Mouse (Mus musculus) adrenal gland, postnatal 0 days (tissue): ENCODE measurements around the gene Bicra. TPM values are rescaled to one million over a fixed set of nuclear protein-coding genes. Genes with fewer than 3 reads are reported as not detected.

ENCODE experiments used
- polyA plus RNA-seq: library from polyadenylated mRNA; unstranded; fragments of >200 nt; fragmentation: Nextera tagmentation; extraction: Ambion mirVana; gene quantifications from 2 replicates; pipeline ENCODE4 v1.2.1, GENCODE M21; 2015

Gene Bicra
- polyA plus RNA-seq, result 5.0 and 5.6 TPM in 2 replicates

GRCm38 (mm10) chr7:16047338-16048146 is at the start of gene Bicra:
Gene Bicra (minus strand): TSS chr7:16047921.

GRCm38 (mm10) chr7:16061219-16062098 is 13.7 kb upstream of the Bicra start, which contains the start of gene Zfp541:
Gene Zfp541 (plus strand): TSS chr7:16061814.

DNA sequence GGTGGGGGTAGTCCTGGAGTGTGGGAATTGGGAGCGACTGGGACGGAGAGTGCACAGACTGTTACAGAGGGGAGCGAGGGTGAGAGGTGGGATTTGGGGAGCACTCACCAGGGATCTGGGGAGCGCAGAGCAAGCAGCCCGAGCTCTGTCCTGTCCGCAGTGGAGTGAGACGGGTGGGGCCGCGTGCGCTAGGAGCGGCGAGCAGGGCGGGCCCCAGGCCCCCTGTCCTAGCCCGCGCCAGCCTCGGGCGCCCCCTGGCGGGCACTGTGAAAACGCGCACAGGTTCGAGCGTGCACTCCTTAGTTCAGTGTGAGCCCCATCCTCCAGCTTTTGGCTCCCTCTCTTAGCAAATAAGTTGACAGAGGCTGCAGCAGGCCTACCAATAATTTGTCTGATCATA is 80.4 kb downstream of the Bicra start, which contains the start of gene Ehd2:
TSS of gene Ehd2 (minus strand) at position 256 of the 400 bp plus-strand sequence.

GRCm38 (mm10) chr7:15945721-15946536 is 101.8 kb downstream of the Bicra start, which contains the start of gene Nop53:
Gene Nop53 (minus strand): TSS chr7:15946074.

GRCm38 (mm10) chr7:15922220-15922773 is 125.4 kb downstream of the Bicra start, which contains the start of gene Selenow:
Gene Selenow (minus strand): TSS chr7:15922402.

Other genes starting within 250 kb of the Bicra start
- gene Obox6, start 208.2 kb downstream of the Bicra start, polyA plus RNA-seq, result not detected in 2 replicates
- gene Crx, start 168.0 kb downstream of the Bicra start, polyA plus RNA-seq, result not detected in 2 replicates
- 1.7 and 1.9 TPM in 2 replicates for gene Crxos, start 165.3 kb downstream of the Bicra start, polyA plus RNA-seq
- 528 and 758 TPM in 2 replicates for gene Selenow, start 125.5 kb downstream of the Bicra start, polyA plus RNA-seq
- 130 and 169 TPM in 2 replicates for gene Nop53, start 101.8 kb downstream of the Bicra start, polyA plus RNA-seq
- 30.7 and 33.1 TPM in 2 replicates for gene Ehd2, start 80.4 kb downstream of the Bicra start, polyA plus RNA-seq
- 0.04 TPM in 1 of 2 replicates, not detected in the other for gene Zfp541, start 13.9 kb upstream of the Bicra start, polyA plus RNA-seq
- gene Napa, start 50.5 kb upstream of the Bicra start, polyA plus RNA-seq, result 112 and 151 TPM in 2 replicates
- gene Kptn, start 72.0 kb upstream of the Bicra start, polyA plus RNA-seq, result 20.5 and 26.0 TPM in 2 replicates
- gene Slc8a2, start 81.9 kb upstream of the Bicra start, polyA plus RNA-seq, result 0.04 and 0.19 TPM in 2 replicates
- 25.0 and 35.2 TPM in 2 replicates for gene Meis3, start 127.2 kb upstream of the Bicra start, polyA plus RNA-seq
- 7.8 and 8.3 TPM in 2 replicates for gene Dhx34, start 174.1 kb upstream of the Bicra start, polyA plus RNA-seq
- 0.29 and 0.66 TPM in 2 replicates for gene C5ar2, start 196.2 kb upstream of the Bicra start, polyA plus RNA-seq
- 7.3 and 8.6 TPM in 2 replicates for gene C5ar1, start 211.6 kb upstream of the Bicra start, polyA plus RNA-seq
- 38.6 and 39.9 TPM in 2 replicates for gene Inafm1, start 225.7 kb upstream of the Bicra start, polyA plus RNA-seq
- 15.6 and 19.1 TPM in 2 replicates for gene Ccdc9, start 238.9 kb upstream of the Bicra start, polyA plus RNA-seq